In the genomic region with DNA sequence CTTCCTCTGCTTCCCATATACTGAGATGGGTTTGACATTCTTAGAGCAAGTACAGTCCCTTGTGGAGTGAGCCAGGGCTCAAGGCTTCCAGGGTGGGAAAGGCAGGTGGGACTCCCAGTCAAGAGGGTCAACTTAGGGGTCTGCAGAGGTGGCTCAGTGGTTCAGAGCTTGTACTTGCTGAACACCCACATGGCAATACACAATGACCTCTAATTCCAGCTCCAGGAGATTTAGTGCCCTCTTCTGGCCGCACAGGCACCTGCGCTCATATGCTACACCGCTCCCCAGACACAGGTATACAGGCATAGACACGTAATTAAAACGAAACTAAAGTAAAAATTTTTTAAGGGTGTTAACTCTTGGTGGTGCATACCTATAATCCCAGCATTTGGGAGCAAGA, we compare ENCODE assay signal across 25 mouse cellular contexts. TPM values are rescaled to one million over a fixed set of nuclear protein-coding genes. Genes with fewer than 3 reads are reported as not detected.
DNase-seq lines count a peak whose midpoint lies in the region; ATAC-seq and TF ChIP-seq lines count a peak whose summit lies in the region.
"Had no signal": no experiment of that assay in that cellular context is flagged by ENCODE, and none has a peak within 500 bp of the region (broad histone marks: within the 10 kb centered on the region; RNA-seq: fewer than 3 reads in every experiment).

No protein-coding gene starts in this region.

- H3K9me3 ChIP-seq in midbrain, embryonic 11.5 days (ENCODE audit: control insufficient read depth, low read length) = no peaks in the 10 kb centered on the region
- H3K9me3 ChIP-seq in midbrain, embryonic 16.5 days (replicated peaks; ENCODE audit: control insufficient read depth, low read length, poor library complexity, severe bottlenecking) = no peaks in the 10 kb centered on the region
- H3K9me3 ChIP-seq: forebrain, embryonic 12.5 days; hindbrain, embryonic 12.5 days; limb, embryonic 13.5 days had no signal

- no peaks in the 10 kb centered on the region for H3K27me3 ChIP-seq in heart, adult 2 months (ENCODE audit: control insufficient read depth, insufficient read depth, low read length)
- H3K27me3 ChIP-seq in midbrain, embryonic 11.5 days (ENCODE audit: control insufficient read depth, insufficient read depth, low read length) = no peaks in the 10 kb centered on the region
- no peaks in the 10 kb centered on the region for H3K27me3 ChIP-seq in midbrain, embryonic 16.5 days (ENCODE audit: control insufficient read depth, insufficient read depth, low read depth, low read length)
- H3K27me3 ChIP-seq in small intestine, adult 2 months (ENCODE audit: control insufficient read depth, insufficient read depth, low read length) = no peaks in the 10 kb centered on the region
- H3K27me3 ChIP-seq: forebrain, embryonic 12.5 days; limb, embryonic 13.5 days had no signal

- H3K4me3 ChIP-seq in heart, adult 2 months = no peak overlapping the region
- no peak overlapping the region for H3K4me3 ChIP-seq in midbrain, embryonic 11.5 days (ENCODE audit: low read depth, low read length)
- H3K4me3 ChIP-seq in midbrain, embryonic 16.5 days (ENCODE audit: low read depth, low read length) = no peak overlapping the region
- H3K4me3 ChIP-seq in small intestine, adult 2 months (ENCODE audit: low read depth, low read length) = no peak overlapping the region
- H3K4me3 ChIP-seq: forebrain, embryonic 12.5 days; hindbrain, embryonic 12.5 days; limb, embryonic 13.5 days had no signal

- DNase-seq in heart, adult 2 months = no peak
- no peak for DNase-seq in heart, adult 9 months (ENCODE audit: low spot score in 2 of 2)
- DNase-seq in midbrain, embryonic 11.5 days (ENCODE audit: low spot score, missing footprints) = peak; percentile 74
- peak; percentile 19 for DNase-seq in T-cell, adult 2 months (ENCODE audit: low spot score)
- DNase-seq in cerebellum, adult 8-10 months = no peak
- no peak for DNase-seq in right cerebral cortex, postnatal 36 days (ENCODE audit: low spot score in 2 of 2)
- DNase-seq: adrenal gland, postnatal 25 days; B cell, adult 2 months; cerebellum, adult 9-10 months; gastrocnemius, postnatal 36 days; heart, postnatal 14 days; kidney, adult 9 months; kidney, postnatal 4 days; lung, postnatal 14 days; right cerebral cortex, postnatal 4 days had no signal

- no peak overlapping the region for H3K9ac ChIP-seq in heart, adult 2 months (ENCODE audit: low read depth, low read length)
- no peak overlapping the region for H3K9ac ChIP-seq in midbrain, embryonic 11.5 days (ENCODE audit: low read length)
- H3K9ac ChIP-seq in midbrain, embryonic 16.5 days (ENCODE audit: low read depth, low read length) = no peak overlapping the region
- H3K9ac ChIP-seq: forebrain, embryonic 12.5 days; hindbrain, embryonic 12.5 days; limb, embryonic 13.5 days had no signal

- no peak for TF ChIP-seq EP300 in heart, adult 2 months (IDR thresholded peaks at IDR 0.05; ENCODE audit: insufficient read depth, low read depth, low read length)

- 96% methylated on average over 5 of the region's 5 CpGs for WGBS in heart, adult 2 months
- WGBS in midbrain, embryonic 11.5 days = 92% methylated on average over 5 of the region's 5 CpGs
- 95% methylated on average over 5 of the region's 5 CpGs for WGBS in midbrain, embryonic 16.5 days
- 88% methylated on average over 5 of the region's 5 CpGs for WGBS in small intestine, adult 2 months

- no peak for ATAC-seq in midbrain, embryonic 11.5 days (ENCODE audit: low FRiP score)
- ATAC-seq in midbrain, embryonic 16.5 days = no peak
- ATAC-seq: inflammation-experienced regulatory T-cells, adult 6 months had no signal

- intact Hi-C loops in heart, adult 2 months (cut with DNase I) = no loop called here

- no peak overlapping the region for H3K27ac ChIP-seq in heart, adult 2 months
- H3K27ac ChIP-seq in midbrain, embryonic 11.5 days (ENCODE audit: low read depth, low read length) = no peak overlapping the region
- H3K27ac ChIP-seq in midbrain, embryonic 16.5 days (ENCODE audit: low read length) = no peak overlapping the region
- H3K27ac ChIP-seq in small intestine, adult 2 months (ENCODE audit: insufficient read depth, low read depth, low read length) = no peak overlapping the region
- H3K27ac ChIP-seq: forebrain, embryonic 12.5 days; hindbrain, embryonic 12.5 days; limb, embryonic 13.5 days had no signal

- TF ChIP-seq POLR2A in heart, adult 2 months (IDR thresholded peaks at IDR 0.05; ENCODE audit: insufficient read depth, low read depth, low read length) = no peak
- no peak for TF ChIP-seq POLR2A in small intestine, adult 2 months (IDR thresholded peaks at IDR 0.05; ENCODE audit: low read depth, low read length)

- TF ChIP-seq CTCF in heart, adult 2 months (IDR thresholded peaks at IDR 0.05) = peak; percentile 25; the same call in 1 of the 2 replicates
- peak; percentile 14; the same call in 1 of the 2 replicates for TF ChIP-seq CTCF in small intestine, adult 2 months (IDR thresholded peaks at IDR 0.05; ENCODE audit: extremely low read depth, insufficient read length, insufficient replicate concordance, low read depth, low read length)

- no peaks in the 10 kb centered on the region for H3K79me2 ChIP-seq in heart, adult 2 months (replicated peaks; ENCODE audit: control insufficient read depth, insufficient read depth, low read length)

- H3K4me2 ChIP-seq in midbrain, embryonic 11.5 days = no peak overlapping the region
- no peak overlapping the region for H3K4me2 ChIP-seq in midbrain, embryonic 16.5 days (ENCODE audit: low read length)
- H3K4me2 ChIP-seq: forebrain, embryonic 12.5 days; heart, embryonic 11.5 days; hindbrain, embryonic 12.5 days; limb, embryonic 13.5 days had no signal

- H3K4me1 ChIP-seq in heart, adult 2 months (ENCODE audit: control insufficient read depth, insufficient read depth, low read length) = peaks cover 16% of the 10 kb centered on the region
- H3K4me1 ChIP-seq in midbrain, embryonic 11.5 days (ENCODE audit: control insufficient read depth, insufficient read depth, low read length) = no peaks in the 10 kb centered on the region
- H3K4me1 ChIP-seq in midbrain, embryonic 16.5 days (ENCODE audit: control insufficient read depth, insufficient read depth, low read length) = no peaks in the 10 kb centered on the region
- peaks cover 9% of the 10 kb centered on the region; the same call in 1 of the 2 replicates for H3K4me1 ChIP-seq in small intestine, adult 2 months (ENCODE audit: control insufficient read depth, insufficient read depth, insufficient read length, low read length)

- no peaks in the 10 kb centered on the region for H3K36me3 ChIP-seq in heart, adult 2 months (ENCODE audit: control insufficient read depth, insufficient read depth, low read length)
- H3K36me3 ChIP-seq in midbrain, embryonic 11.5 days (ENCODE audit: control insufficient read depth, insufficient read depth, low read length) = no peaks in the 10 kb centered on the region
- no peaks in the 10 kb centered on the region for H3K36me3 ChIP-seq in midbrain, embryonic 16.5 days (ENCODE audit: control insufficient read depth, insufficient read depth, low read length)
- H3K36me3 ChIP-seq in small intestine, adult 2 months (ENCODE audit: control insufficient read depth, insufficient read depth, low read length) = no peaks in the 10 kb centered on the region
- H3K36me3 ChIP-seq: forebrain, embryonic 12.5 days; hindbrain, embryonic 12.5 days; limb, embryonic 13.5 days had no signal

RNA-seq across cellular contexts. Expression of gene 6030408B16Rik, which starts 30.5 kb away (rescaled TPM):
- 1 to 10 TPM in 1 of 2 experiments, under 1 TPM in 1; 0.70 to 1.1 TPM for total RNA-seq in heart, adult 2 months (2021)
- polyA plus RNA-seq in heart, adult 2 months (2012; rRNA removed) = 2.5 and 6.3 TPM in 2 replicates
- 0.33 TPM in 1 of 2 replicates, not detected in the other for polyA plus RNA-seq in midbrain, embryonic 11.5 days (2014; fragmentation: Nextera tagmentation; extraction: Ambion mirVana)
- polyA plus RNA-seq in midbrain, embryonic 16.5 days (2015; fragmentation: Nextera tagmentation; extraction: Ambion mirVana) = 0.19 and 0.26 TPM in 2 replicates
- polyA plus RNA-seq in small intestine, adult 2 months (2012; rRNA removed) = 0.14 and 0.24 TPM in 2 replicates
- total RNA-seq: megakaryocyte-erythroid progenitor cell, adult 5-6 weeks; midbrain, postnatal 0 days had no signal

RNA-seq across cellular contexts. Expression of gene Atg101, which starts 39.4 kb away (rescaled TPM):
- 10 to 100 TPM; 21.2 to 22.4 TPM for total RNA-seq in heart, adult 2 months (2021)
- polyA plus RNA-seq in heart, adult 2 months (2012; rRNA removed) = 26.4 and 29.3 TPM in 2 replicates
- polyA plus RNA-seq in midbrain, embryonic 11.5 days (2014; fragmentation: Nextera tagmentation; extraction: Ambion mirVana) = 57.9 and 67.4 TPM in 2 replicates
- polyA plus RNA-seq in midbrain, embryonic 16.5 days (2015; fragmentation: Nextera tagmentation; extraction: Ambion mirVana) = 74.8 and 79.8 TPM in 2 replicates
- polyA plus RNA-seq in small intestine, adult 2 months (2012; rRNA removed) = 13.7 and 38.4 TPM in 2 replicates

RNA-seq across cellular contexts. Expression of gene Krt80, which starts 46.5 kb away (rescaled TPM):
- total RNA-seq in heart, adult 2 months (2021) = 1 to 10 TPM; 2.2 to 2.8 TPM
- polyA plus RNA-seq in heart, adult 2 months (2012; rRNA removed) = 2.0 and 3.2 TPM in 2 replicates
- polyA plus RNA-seq in midbrain, embryonic 11.5 days (2014; fragmentation: Nextera tagmentation; extraction: Ambion mirVana) = not detected in 2 replicates
- 0.10 TPM in 2 replicates for polyA plus RNA-seq in midbrain, embryonic 16.5 days (2015; fragmentation: Nextera tagmentation; extraction: Ambion mirVana)
- 0.61 and 2.5 TPM in 2 replicates for polyA plus RNA-seq in small intestine, adult 2 months (2012; rRNA removed)
- total RNA-seq: megakaryocyte-erythroid progenitor cell, adult 5-6 weeks had no signal
- polyA plus RNA-seq: embryonic facial prominence, embryonic 11.5 days; forebrain, embryonic 12.5 days had no signal

Comparison
In these comparisons a context has a peak if more than half of its experiments do, and no peak if none do; other contexts are left out.
1. DNase-seq: peak in midbrain, embryonic 11.5 days (single experiment) and T-cell, adult 2 months (single experiment); none in heart, adult 2 months (0 of 2), heart, adult 9 months (0 of 2), cerebellum, adult 8-10 months (single experiment) and right cerebral cortex, postnatal 36 days (0 of 2).